Mouse (Mus musculus) splenic B cell, adult 2 months (primary cell): ENCODE data around the gene Etv6.
A peak's percentile ranks its signal among the peaks of the same experiment; 100 is the strongest.
"Not testable (repeated sequence)": the region's sequence is repeated elsewhere in the genome, so short reads cannot be mapped to it uniquely, and the experiment has no call there.

Source experiments
- DNase-seq: peaks from one replicate; pipeline ENCODE4 v3.0.0-alpha.2; 2011; ENCODE audit warnings: low read depth, low spot score
- H3K27me3 ChIP-seq: 2 replicates; pipeline ENCODE4 v1.6.1; 2012; ENCODE audit warnings: mild to moderate bottlenecking, low read length, moderate library complexity, mixed read lengths; ENCODE audit not compliant: control insufficient read depth, poor library complexity, insufficient read depth, severe bottlenecking
- H3K36me3 ChIP-seq: 2 replicates; pipeline ENCODE4 v1.6.1; 2012; ENCODE audit warnings: mild to moderate bottlenecking, low read length, moderate library complexity, mixed read lengths; ENCODE audit not compliant: control insufficient read depth, poor library complexity, insufficient read depth, severe bottlenecking

The Etv6 gene

DNA sequence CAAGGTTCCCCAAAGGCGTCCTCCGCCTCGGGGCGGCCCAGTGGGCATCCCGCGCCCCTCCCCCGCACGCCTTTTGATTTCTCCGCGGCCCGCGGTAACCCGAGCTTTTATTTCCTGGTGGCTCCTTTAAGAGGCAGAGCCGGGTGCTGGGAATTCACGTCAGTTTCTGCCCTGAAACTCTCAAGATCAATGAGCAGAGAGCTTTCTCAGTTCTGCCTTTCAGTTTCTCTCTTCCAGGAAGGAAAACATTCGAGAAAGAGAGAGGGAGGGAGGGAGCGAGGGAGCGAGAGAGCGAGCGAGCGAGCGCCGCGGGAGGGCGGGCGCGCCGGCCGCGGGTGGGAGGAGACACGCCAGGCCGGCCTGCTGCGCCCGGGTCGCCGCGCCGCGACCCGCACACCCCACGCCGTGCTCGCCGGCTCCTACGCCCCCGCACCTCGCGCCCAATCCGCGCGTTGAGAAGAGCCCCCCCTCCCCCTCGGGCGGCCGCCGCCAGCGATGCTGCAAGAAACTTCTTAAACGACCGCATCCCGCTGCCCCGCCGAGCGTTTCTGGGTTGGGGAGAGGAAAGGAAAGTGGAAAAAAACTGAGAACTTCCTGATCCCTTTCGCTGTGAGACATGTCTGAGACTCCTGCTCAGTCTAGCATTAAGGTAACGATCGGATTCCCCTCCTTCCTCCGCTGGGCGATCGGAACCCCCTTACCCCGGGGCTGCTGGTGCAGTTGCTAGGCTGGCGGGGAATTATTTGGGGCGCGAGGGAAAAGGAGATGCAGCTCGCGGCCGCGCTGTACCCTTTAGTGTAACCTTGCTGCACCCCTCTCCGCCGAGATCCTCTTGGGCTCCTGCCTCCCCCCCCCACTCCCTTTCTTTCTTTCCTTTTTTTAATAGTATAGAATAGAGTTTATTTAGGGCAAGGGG, at the start of gene Etv6:
Gene Etv6 (plus strand): TSS at position 211 of the 916 bp plus-strand sequence.
- Histone ChIP-seq H3K27me3 (no peaks in the 10 kb centered on the region), H3K36me3 (no peaks in the 10 kb centered on the region)
- peak; percentile 82 for DNase-seq

DNA sequence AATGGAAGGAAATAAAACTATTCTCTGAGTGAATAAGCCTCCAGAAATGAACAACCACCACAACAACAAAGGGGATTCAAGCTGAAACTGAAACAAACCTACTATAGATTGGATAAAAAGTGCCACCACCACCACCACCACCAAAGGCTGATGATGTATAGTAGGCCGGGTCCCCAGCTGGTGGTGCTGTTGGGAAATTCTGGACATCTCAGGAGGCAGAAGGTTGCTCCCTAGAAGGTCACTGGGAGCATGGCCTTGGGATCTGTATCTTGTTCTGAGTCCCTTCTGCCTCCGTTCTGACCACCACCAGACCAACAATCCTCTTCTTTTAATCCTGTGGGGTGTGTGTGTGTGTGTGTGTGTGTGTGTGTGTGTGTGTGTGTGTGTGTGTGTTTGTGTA, 49.3 kb upstream of the Etv6 start:
- Histone ChIP-seq H3K27me3 (no peaks in the 10 kb centered on the region), H3K36me3 (no peaks in the 10 kb centered on the region)
- peak; percentile 4 for DNase-seq

DNA sequence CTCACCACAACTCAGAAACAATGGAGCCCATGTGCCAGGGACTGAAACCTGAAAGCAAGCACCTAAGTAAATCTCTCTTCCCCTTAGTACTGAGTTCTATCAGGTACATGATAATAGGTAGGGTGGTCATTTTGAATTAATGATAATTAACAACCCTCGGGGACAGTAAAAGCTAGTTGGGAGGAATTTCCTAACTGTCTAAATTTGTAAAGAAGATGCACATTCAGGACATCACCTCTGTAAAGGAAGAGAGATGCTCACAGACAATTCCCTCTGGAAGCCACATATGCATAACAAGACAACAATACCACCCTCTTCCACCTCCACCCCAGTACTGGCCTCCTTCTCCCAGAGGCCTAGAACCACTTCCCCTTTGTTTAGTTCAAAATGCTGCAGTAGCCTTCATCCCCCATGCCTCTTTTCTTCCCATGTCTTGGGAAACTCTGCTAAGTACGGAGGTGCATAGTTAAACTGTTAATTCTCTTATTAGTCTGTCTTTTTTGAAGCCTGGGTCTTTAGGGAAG, 48.4 kb upstream of the Etv6 start:
- no peaks in the 10 kb centered on the region for H3K36me3 ChIP-seq
- no peak for DNase-seq
- H3K27me3 ChIP-seq: no peaks in the 10 kb centered on the region

DNA sequence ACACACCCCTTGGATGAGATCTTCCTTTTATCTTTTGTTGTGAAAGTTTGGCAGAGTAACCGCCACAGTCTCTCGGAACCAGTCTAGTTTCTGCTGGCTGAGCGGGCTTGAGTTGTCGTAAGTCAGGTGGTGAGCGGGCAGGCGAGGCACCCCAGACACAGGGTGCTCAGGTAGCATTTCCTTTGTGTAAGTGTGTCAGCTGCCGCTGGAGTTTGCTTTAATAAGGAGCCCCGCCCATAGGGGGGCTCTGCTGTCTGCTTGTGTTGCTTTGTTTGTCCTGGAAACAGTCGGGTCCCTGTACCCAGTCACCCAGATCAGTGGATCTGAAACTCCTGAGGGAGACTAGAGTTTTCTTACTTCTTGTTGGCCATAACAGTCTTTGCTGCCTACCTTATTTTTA, 47.5 kb upstream of the Etv6 start:
- Histone ChIP-seq H3K27me3 (no peaks in the 10 kb centered on the region), H3K36me3 (no peaks in the 10 kb centered on the region)
- no peak for DNase-seq

DNA sequence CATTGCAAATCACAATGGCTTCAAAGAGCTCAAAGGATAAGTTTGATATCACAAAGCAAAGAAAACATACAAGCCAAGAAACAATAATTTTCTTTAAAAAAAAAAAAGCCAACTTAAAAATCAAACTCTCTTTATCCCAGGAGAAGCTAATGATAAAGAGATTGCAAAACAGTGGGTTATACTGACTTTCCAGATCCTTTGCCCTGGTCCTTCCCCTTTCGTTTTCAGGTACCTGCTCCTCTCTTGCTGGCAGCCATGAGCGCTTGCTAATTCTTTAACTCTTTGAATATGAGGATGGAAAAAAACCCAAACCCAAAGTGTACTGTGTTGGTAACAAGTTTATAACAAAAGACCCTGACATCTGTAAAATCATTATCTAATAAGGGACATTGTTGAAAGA, 38.0 kb upstream of the Etv6 start:
- DNase-seq: no peak
- Histone ChIP-seq H3K36me3 (no peaks in the 10 kb centered on the region), H3K27me3 (no peaks in the 10 kb centered on the region)

DNA sequence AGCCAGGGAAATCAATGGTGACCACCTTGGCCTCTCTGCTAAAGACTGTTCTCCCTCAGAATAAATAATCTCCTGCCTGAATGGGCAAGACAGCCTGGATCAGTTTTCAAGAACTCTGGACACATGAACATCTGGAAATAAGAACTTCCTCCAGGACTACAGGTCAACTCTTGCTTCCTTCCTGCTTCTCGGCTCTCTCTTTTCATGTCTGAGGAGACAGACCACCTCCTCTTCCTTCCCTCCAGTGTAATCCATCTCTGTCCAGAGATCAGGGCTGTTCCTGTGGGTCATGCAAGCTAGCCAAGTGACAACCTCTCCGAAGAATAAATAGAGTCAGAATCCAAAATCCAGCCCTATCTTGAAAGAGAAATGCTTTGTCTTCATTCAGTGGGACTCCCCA, 37.6 kb upstream of the Etv6 start:
- Histone ChIP-seq H3K27me3 (no peaks in the 10 kb centered on the region), H3K36me3 (no peaks in the 10 kb centered on the region)
- no peak for DNase-seq

DNA sequence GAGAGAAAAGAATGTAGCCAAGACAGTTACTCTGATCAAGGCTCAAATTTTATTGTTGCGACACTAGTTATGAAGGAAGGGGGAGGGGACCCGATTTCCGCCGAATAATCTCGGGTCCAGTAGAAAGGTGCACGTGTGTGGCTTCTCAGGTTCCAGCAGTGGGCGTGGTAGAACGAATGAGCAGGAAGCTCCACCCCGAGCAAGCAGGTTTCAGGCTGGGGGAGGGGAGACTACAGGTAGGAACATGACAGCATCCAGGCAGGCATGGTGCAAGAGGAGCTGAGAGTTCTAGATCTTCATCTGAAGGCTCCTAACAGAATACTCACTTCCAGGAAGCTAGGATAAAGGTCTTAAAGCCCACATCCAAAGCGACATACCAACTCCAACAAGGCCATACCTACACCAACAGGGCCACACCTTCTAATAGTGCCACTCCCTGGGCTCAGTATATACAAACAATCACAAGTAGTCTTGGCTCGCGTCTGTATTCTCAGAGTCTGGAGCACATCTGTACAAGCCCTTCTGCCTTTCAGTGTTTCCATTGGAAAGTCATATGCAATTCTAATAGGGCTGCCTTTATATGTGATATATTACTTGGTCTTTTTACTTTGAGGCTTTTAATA, 20.9 kb upstream of the Etv6 start:
- H3K36me3 ChIP-seq, H3K27me3 ChIP-seq, DNase-seq: not testable (repeated sequence)

DNA sequence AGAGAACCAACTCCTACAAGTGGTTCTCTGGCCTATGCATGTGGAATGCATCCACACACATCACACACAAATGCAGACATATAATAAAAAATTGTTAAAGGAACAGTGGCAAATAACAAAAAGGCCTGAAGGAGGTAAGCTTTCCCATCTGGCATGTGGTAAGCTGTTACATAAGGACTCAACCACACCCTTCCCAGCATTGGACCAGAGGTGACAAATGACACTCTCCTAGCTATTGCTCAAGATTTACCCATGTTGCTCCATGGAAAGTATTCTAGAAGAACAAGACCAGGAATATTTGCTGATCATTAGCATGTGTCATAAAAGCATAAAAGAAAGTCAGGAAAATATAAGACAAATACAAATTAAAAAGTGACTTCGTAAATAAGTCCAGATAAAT, 16.7 kb upstream of the Etv6 start:
- no peaks in the 10 kb centered on the region for H3K36me3 ChIP-seq
- no peak for DNase-seq
- H3K27me3 ChIP-seq: no peaks in the 10 kb centered on the region

DNA sequence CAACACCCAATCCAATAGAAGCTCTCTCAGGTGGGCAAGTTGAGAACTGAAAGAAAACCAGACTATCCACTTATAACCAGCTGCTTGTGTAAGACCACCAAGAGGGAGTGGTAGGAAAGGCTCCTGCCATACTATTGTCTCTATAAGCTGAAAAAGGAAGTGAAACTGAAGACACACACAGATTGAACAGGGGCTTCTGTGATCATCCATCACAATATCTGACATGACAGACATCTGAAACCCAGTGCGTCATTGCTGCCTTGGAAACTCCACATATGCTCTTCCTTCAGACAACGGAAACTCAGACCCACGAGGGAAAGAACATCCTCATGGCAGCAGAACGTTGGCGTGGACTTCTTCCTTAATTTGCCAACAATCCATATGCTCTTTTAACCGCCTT, 14.7 kb upstream of the Etv6 start:
- DNase-seq: peak; percentile 79
- Histone ChIP-seq H3K36me3 (no peaks in the 10 kb centered on the region), H3K27me3 (no peaks in the 10 kb centered on the region)

DNA sequence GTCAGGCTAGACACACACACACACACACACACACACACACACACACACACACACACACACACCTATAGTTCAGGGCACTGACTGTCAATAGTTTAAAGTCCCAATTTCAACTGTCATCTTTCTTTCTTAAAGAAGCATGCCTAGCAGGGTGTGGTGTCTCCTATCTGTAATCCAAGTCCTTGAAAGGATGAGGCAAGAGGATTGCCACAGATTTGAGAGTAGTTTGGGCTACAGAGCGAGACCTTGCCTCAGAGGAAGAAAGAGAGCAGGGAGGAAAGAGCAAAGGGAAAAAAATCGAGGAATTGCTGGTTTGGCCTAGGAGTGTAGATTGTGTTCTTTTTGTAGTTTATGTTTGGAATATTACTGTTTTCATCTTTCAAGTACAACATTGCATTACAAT, 9.2 kb upstream of the Etv6 start:
- Histone ChIP-seq H3K36me3 (no peaks in the 10 kb centered on the region), H3K27me3 (no peaks in the 10 kb centered on the region)
- no peak for DNase-seq

DNA sequence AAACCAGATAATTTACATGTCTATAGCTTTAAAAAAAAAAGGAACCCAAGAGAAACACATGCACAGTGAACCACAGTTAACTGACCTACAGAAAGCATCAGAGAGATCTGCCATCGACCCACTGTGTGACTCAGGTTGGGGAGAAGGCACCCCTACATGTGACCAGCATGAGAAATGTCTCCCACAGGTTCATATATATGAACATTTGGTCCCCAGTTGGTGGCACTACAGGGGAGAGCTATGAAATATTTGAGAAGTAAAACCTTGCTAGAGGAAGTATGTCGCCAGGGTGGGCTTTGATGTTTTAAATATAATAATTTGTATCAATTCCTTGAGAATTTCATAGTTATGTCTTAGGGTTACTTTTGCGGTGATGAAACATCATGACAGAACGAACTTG, 8.5 kb upstream of the Etv6 start:
- DNase-seq: no peak
- H3K36me3 ChIP-seq: no peaks in the 10 kb centered on the region
- H3K27me3 ChIP-seq: no peaks in the 10 kb centered on the region

DNA sequence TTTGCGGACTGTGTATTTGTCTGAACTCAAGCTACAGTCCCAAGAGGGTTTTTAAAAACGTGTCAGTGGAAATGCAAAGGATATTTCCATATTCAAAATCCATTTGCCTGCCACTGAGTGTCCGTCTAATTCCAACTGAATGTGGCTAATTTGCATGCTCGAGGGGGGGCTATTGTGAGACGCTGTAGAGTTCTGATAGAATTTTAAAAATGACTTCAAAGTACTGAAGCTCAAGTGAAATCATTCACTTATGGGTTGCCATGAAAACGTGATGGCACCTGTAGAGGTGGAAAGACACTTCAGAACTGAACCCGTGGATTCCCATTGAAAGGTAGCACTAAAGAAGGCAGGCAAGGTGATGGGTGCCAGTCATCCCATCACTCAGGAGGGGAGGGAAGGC, 3.0 kb upstream of the Etv6 start:
- no peaks in the 10 kb centered on the region for H3K36me3 ChIP-seq
- no peak for DNase-seq
- no peaks in the 10 kb centered on the region for H3K27me3 ChIP-seq

DNA sequence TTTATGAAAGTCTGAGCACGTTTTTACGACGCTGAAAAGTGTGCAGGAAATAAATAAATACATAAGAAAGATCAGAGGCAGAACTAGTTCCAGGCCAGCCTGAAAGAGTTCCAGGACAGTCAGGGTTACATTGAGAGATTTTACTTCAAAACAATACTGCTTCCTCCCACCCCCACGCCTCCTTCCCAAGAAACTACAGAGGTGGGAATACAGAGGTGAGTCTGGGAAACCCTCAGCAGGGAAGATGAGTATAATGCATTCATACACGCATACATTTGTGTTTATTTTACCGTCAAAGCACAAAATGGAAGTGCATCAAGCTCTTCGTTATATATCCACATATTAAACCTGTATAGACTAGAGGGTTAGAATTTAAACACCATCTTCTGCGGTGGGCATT, 1.1 kb upstream of the Etv6 start:
- no peak for DNase-seq
- H3K27me3 ChIP-seq: no peaks in the 10 kb centered on the region
- H3K36me3 ChIP-seq: no peaks in the 10 kb centered on the region

DNA sequence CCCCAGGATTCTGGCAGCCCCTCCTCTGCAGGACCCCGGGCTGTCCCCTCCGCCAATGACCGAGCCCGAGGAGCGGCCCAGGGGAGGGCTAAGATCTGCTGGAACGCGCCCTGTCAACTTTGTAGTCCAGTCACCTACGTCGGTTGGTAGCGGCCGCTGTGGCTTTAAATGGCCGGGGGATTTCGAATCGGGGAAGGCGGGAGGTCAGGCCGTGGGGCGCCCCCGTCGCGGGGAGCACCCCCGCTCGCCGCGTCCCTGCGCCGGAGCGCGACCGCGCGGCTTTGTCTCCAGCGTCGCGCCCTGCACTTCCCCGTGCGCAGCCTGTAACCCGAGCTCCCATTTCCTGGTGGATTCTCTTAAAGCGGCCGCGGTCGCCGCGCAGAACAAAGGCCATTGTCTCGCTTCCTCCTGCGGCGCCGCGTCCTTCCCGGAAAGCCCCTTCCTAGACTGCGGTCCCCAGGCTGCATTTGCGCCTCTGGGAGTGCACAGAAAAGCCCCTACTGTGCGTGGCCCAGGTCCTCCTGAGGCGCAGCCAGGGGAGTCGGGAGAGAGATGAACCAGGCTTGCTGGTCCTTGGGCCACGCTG, 503 bp upstream of the Etv6 start:
- H3K27me3 ChIP-seq: no peaks in the 10 kb centered on the region
- no peaks in the 10 kb centered on the region for H3K36me3 ChIP-seq
- DNase-seq: peak; percentile 67

DNA sequence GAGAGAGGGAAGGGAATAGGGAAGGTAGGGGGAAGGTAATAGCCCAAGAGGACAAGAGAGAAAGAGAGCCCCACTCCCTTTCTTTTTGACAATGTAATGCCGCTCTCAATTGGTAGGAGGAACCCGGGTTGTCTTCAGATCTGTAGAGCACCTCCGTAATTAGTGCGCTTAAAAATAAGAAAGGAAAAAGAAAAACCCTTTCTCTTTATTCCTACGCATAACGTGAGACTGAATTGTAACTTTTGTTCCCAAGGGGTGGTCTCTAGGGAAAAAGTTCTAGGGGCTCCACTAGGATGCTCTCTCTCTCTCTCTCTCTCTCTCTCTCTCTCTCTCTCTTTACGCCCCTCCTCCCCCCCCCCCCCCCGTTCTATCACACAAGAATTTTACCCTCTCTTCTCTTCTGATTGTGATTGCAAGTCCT, 1.0 kb downstream of the Etv6 start:
- no peaks in the 10 kb centered on the region for H3K27me3 ChIP-seq
- no peaks in the 10 kb centered on the region for H3K36me3 ChIP-seq
- peak; percentile 29 for DNase-seq
